Mouse (Mus musculus) limb, embryonic 11.5 days (tissue): ENCODE results near the gene Galc. TPM values are rescaled to one million over a fixed set of nuclear protein-coding genes. Genes with fewer than 3 reads are reported as not detected.

Experiments
- ATAC-seq: fragments of 200-750 bp; cut with Nextera tagmentation; 2 replicates; pipeline ENCODE4 v1.8.0; 2017; ENCODE audit warnings: low read depth; ENCODE audit not compliant: insufficient number of reproducible peaks, low FRiP score, low TSS enrichment
- DNase-seq: peaks from one replicate; pipeline ENCODE4 v3.0.0-alpha.2; 2015; ENCODE audit warnings: low spot score
- H3K27ac ChIP-seq: fragments of 300-500 bp; sonication (generic); replicated peaks from 2 replicates; pipeline ENCODE4 v1.5.1; 2014; ENCODE audit warnings: low read depth, mild to moderate bottlenecking, low read length
- H3K27me3 ChIP-seq: fragments of 300-500 bp; sonication (generic); 2 replicates; pipeline ENCODE4 v1.6.1; 2014; ENCODE audit warnings: mild to moderate bottlenecking, low read length, mixed read lengths; ENCODE audit not compliant: control insufficient read depth, insufficient read depth
- H3K36me3 ChIP-seq: fragments of 300-500 bp; sonication (generic); 2 replicates; pipeline ENCODE4 v1.6.1; 2014; ENCODE audit warnings: mild to moderate bottlenecking, low read length, moderate library complexity, mixed read lengths; ENCODE audit not compliant: control insufficient read depth, insufficient read depth
- H3K4me1 ChIP-seq: fragments of 300-500 bp; sonication (generic); 2 replicates; pipeline ENCODE4 v1.6.1; 2014; ENCODE audit warnings: low read length, mixed read lengths; ENCODE audit not compliant: control insufficient read depth, insufficient read depth
- H3K4me2 ChIP-seq: fragments of 300-500 bp; sonication (generic); 2 replicates; pipeline ENCODE4 v1.6.1; 2014; ENCODE audit warnings: low read depth, mild to moderate bottlenecking, moderate library complexity; ENCODE audit not compliant: severe bottlenecking
- H3K4me3 ChIP-seq: fragments of 300-500 bp; sonication (generic); 2 replicates; pipeline ENCODE4 v1.5.1; 2014; ENCODE audit warnings: low read depth, low read length
- H3K9ac ChIP-seq: fragments of 300-500 bp; sonication (generic); 2 replicates; pipeline ENCODE4 v1.6.1; 2014; ENCODE audit warnings: mild to moderate bottlenecking, low read length
- H3K9me3 ChIP-seq: fragments of 300-500 bp; sonication (generic); 2 replicates; pipeline ENCODE4 v1.6.1; 2016; ENCODE audit warnings: low read length; ENCODE audit not compliant: control insufficient read depth
- WGBS: fragments of 180-500 bp; shearing (Covaris S2); extraction: QIAGEN DNeasy Blood & Tissue Kit; methylation state at CpG from one replicate; pipeline ENCODE4 v1.1.7; 2014; 5-methylcytosine and 5-hydroxymethylcytosine counted together
- polyA plus RNA-seq: library from polyadenylated mRNA; unstranded; fragments of >200 nt; fragmentation: Nextera tagmentation; extraction: Ambion mirVana; gene quantifications from 2 replicates; pipeline ENCODE4 v1.2.1, GENCODE M21; 2014

Galc gene
- polyA plus RNA-seq, 1 experiment from 2014 or later, result 10.9 TPM

- no peak for ATAC-seq
- no peaks in the 10 kb centered on the region for H3K4me1 ChIP-seq
- no peaks in the 10 kb centered on the region for H3K27me3 ChIP-seq
- H3K4me3 ChIP-seq, result no peak overlapping the region
- H3K36me3 ChIP-seq, result no peaks in the 10 kb centered on the region
- H3K9me3 ChIP-seq, result no peaks in the 10 kb centered on the region
- WGBS, result 82% methylated on average over 9 of the region's 9 CpGs
- DNase-seq, result no peak
- H3K4me2 ChIP-seq, result no peak overlapping the region
- H3K9ac ChIP-seq, result no peak overlapping the region
- H3K27ac ChIP-seq, result no peak overlapping the region
Measured at GRCm38 (mm10) chr12:98189096-98189495, 70.2 kb downstream of the Galc start.

- Histone ChIP-seq H3K27ac (no peak overlapping the region), H3K27me3 (no peaks in the 10 kb centered on the region), H3K9me3 (no peaks in the 10 kb centered on the region), H3K4me2 (no peak overlapping the region), H3K9ac (no peak overlapping the region), H3K4me3 (no peak overlapping the region), H3K4me1 (no peaks in the 10 kb centered on the region), H3K36me3 (no peaks in the 10 kb centered on the region)
- ATAC-seq (no peak), DNase-seq (no peak)
- 71% methylated on average over 8 of the region's 8 CpGs for WGBS
Measured at GRCm38 (mm10) chr12:98187186-98187899, 71.9 kb downstream of the Galc start.

- no peak overlapping the region for H3K4me2 ChIP-seq
- no peak overlapping the region for H3K9ac ChIP-seq
- no peaks in the 10 kb centered on the region for H3K9me3 ChIP-seq
- H3K27ac ChIP-seq, result no peak overlapping the region
- H3K4me3 ChIP-seq, result no peak overlapping the region
- H3K27me3 ChIP-seq, result no peaks in the 10 kb centered on the region
- WGBS, result 22% methylated on average over 9 of the region's 9 CpGs
- no peaks in the 10 kb centered on the region for H3K4me1 ChIP-seq
- no peaks in the 10 kb centered on the region for H3K36me3 ChIP-seq
- DNase-seq (peak; percentile 65), ATAC-seq (no peak)
Measured at GRCm38 (mm10) chr12:98181729-98182128, 77.5 kb downstream of the Galc start.

GRCm38 (mm10) chr12:98180807-98181206 is 78.5 kb downstream of the Galc start:
- no peak for DNase-seq
- no peak overlapping the region for H3K9ac ChIP-seq
- H3K4me1 ChIP-seq, result no peaks in the 10 kb centered on the region
- no peak overlapping the region for H3K27ac ChIP-seq
- no peak overlapping the region for H3K4me3 ChIP-seq
- H3K36me3 ChIP-seq, result no peaks in the 10 kb centered on the region
- no peak for ATAC-seq
- no peak overlapping the region for H3K4me2 ChIP-seq
- 93% methylated on average over 6 of the region's 6 CpGs for WGBS
- no peaks in the 10 kb centered on the region for H3K27me3 ChIP-seq
- no peaks in the 10 kb centered on the region for H3K9me3 ChIP-seq

- WGBS, result 89% methylated on average over 16 of the region's 16 CpGs
- no peak overlapping the region for H3K9ac ChIP-seq
- H3K27ac ChIP-seq, result no peak overlapping the region
- H3K4me1 ChIP-seq, result no peaks in the 10 kb centered on the region
- H3K36me3 ChIP-seq, result no peaks in the 10 kb centered on the region
- ATAC-seq (no peak), DNase-seq (no peak)
- H3K9me3 ChIP-seq, result no peaks in the 10 kb centered on the region
- no peak overlapping the region for H3K4me3 ChIP-seq
- H3K4me2 ChIP-seq, result no peak overlapping the region
- H3K27me3 ChIP-seq, result no peaks in the 10 kb centered on the region
Measured at GRCm38 (mm10) chr12:98180235-98180800, 78.9 kb downstream of the Galc start.

- Histone ChIP-seq H3K4me1 (no peaks in the 10 kb centered on the region), H3K9me3 (no peaks in the 10 kb centered on the region), H3K27ac (no peak overlapping the region), H3K4me2 (no peak overlapping the region), H3K36me3 (no peaks in the 10 kb centered on the region), H3K4me3 (no peak overlapping the region), H3K9ac (no peak overlapping the region), H3K27me3 (no peaks in the 10 kb centered on the region)
- 63% methylated on average over 1 of the region's 1 CpGs for WGBS
- DNase-seq, result no peak
- no peak for ATAC-seq
Measured at GRCm38 (mm10) chr12:98179496-98179895, 79.8 kb downstream of the Galc start.

GRCm38 (mm10) chr12:98176632-98177031 is 82.6 kb downstream of the Galc start:
- Histone ChIP-seq H3K4me3 (no peak overlapping the region), H3K9ac (no peak overlapping the region), H3K4me2 (no peak overlapping the region), H3K36me3 (no peaks in the 10 kb centered on the region), H3K27me3 (no peaks in the 10 kb centered on the region), H3K9me3 (no peaks in the 10 kb centered on the region), H3K4me1 (no peaks in the 10 kb centered on the region), H3K27ac (no peak overlapping the region)
- WGBS, result 88% methylated on average over 2 of the region's 2 CpGs
- DNase-seq (no peak), ATAC-seq (no peak)

GRCm38 (mm10) chr12:98161901-98162300 is 97.4 kb downstream of the Galc start:
- Histone ChIP-seq H3K4me3 (no peak overlapping the region), H3K4me2 (no peak overlapping the region), H3K27me3 (no peaks in the 10 kb centered on the region), H3K9ac (no peak overlapping the region), H3K9me3 (no peaks in the 10 kb centered on the region), H3K27ac (no peak overlapping the region), H3K36me3 (no peaks in the 10 kb centered on the region), H3K4me1 (no peaks in the 10 kb centered on the region)
- ATAC-seq (no peak), DNase-seq (no peak)
- WGBS, result 83% methylated on average over 3 of the region's 3 CpGs

- WGBS, result 30% methylated on average over 6 of the region's 6 CpGs
- peak; percentile 45 for ATAC-seq
Measured at GRCm38 (mm10) chr12:98160867-98161266, 98.4 kb downstream of the Galc start.

More at GRCm38 (mm10) chr12:98160867-98161266, 98.4 kb downstream of the Galc start:
- Histone ChIP-seq H3K36me3 (no peaks in the 10 kb centered on the region), H3K9me3 (no peaks in the 10 kb centered on the region), H3K9ac (no peak overlapping the region), H3K27ac (no peak overlapping the region), H3K4me2 (no peak overlapping the region), H3K4me1 (no peaks in the 10 kb centered on the region), H3K27me3 (no peaks in the 10 kb centered on the region), H3K4me3 (no peak overlapping the region)
- DNase-seq, result peak; percentile 52
